Mouse (Mus musculus) embryonic facial prominence, embryonic 11.5 days (tissue): ENCODE results near the gene Amdhd2. TPM values are rescaled to one million over a fixed set of nuclear protein-coding genes. Genes with fewer than 3 reads are reported as not detected.

Experiments
- ATAC-seq: fragments of 200-750 bp; cut with Nextera tagmentation; replicated peaks from 2 replicates; pipeline ENCODE4 v1.8.0; 2017; ENCODE audit warnings: low read depth; ENCODE audit not compliant: insufficient number of reproducible peaks, low FRiP score, low TSS enrichment
- DNase-seq: peaks from one replicate; pipeline ENCODE4 v3.0.0-alpha.2; 2015; ENCODE audit warnings: low spot score
- H3K27ac ChIP-seq: fragments of 300-500 bp; sonication (generic); replicated peaks from 2 replicates; pipeline ENCODE4 v1.5.1; 2014; ENCODE audit warnings: mild to moderate bottlenecking, low read depth, low read length, control low read depth
- H3K27me3 ChIP-seq: fragments of 300-500 bp; sonication (generic); 2 replicates; pipeline ENCODE4 v1.6.1; 2014; ENCODE audit warnings: mild to moderate bottlenecking, low read length, moderate library complexity, mixed read lengths; ENCODE audit not compliant: control insufficient read depth, insufficient read depth
- H3K36me3 ChIP-seq: fragments of 300-500 bp; sonication (generic); replicated peaks from 2 replicates; pipeline ENCODE4 v1.6.1; 2014; ENCODE audit warnings: low read depth, mild to moderate bottlenecking, low read length, moderate library complexity, mixed read lengths; ENCODE audit not compliant: control insufficient read depth, insufficient read depth
- H3K4me1 ChIP-seq: fragments of 300-500 bp; sonication (generic); 2 replicates; pipeline ENCODE4 v1.6.1; 2014; ENCODE audit warnings: low read length, mixed read lengths; ENCODE audit not compliant: control insufficient read depth, insufficient read depth
- H3K4me2 ChIP-seq: fragments of 300-500 bp; sonication (generic); 2 replicates; pipeline ENCODE4 v1.6.1; 2014; ENCODE audit warnings: low read depth, mild to moderate bottlenecking, control low read depth, low read length, moderate library complexity
- H3K4me3 ChIP-seq: fragments of 300-500 bp; sonication (generic); 2 replicates; pipeline ENCODE4 v1.5.1; 2014; ENCODE audit warnings: low read depth, low read length, control low read depth
- H3K9ac ChIP-seq: fragments of 300-500 bp; sonication (generic); replicated peaks from 2 replicates; pipeline ENCODE4 v1.6.1; 2014; ENCODE audit warnings: mild to moderate bottlenecking, control low read depth, low read length
- H3K9me3 ChIP-seq: fragments of 300-500 bp; sonication (generic); replicated peaks from 2 replicates; pipeline ENCODE4 v1.6.1; 2016; ENCODE audit warnings: mild to moderate bottlenecking, low read length, inconsistent platforms, mixed read lengths; ENCODE audit not compliant: control insufficient read depth
- WGBS: fragments of 180-500 bp; shearing (Covaris S2); extraction: QIAGEN DNeasy Blood & Tissue Kit; methylation state at CpG from one replicate; pipeline ENCODE4 v1.1.7; 2014; 5-methylcytosine and 5-hydroxymethylcytosine counted together
- polyA plus RNA-seq: library from polyadenylated mRNA; unstranded; fragments of >200 nt; fragmentation: Nextera tagmentation; extraction: Ambion mirVana; gene quantifications from 2 replicates; pipeline ENCODE4 v1.2.1, GENCODE M21; 2014

Amdhd2 gene
- polyA plus RNA-seq, 1 experiment from 2014 or later, result 30.6 TPM

- no peak overlapping the region for H3K27ac ChIP-seq
- no peaks in the 10 kb centered on the region; the same call in 1 of the 2 replicates for H3K36me3 ChIP-seq
- peak overlapping the region; percentile 87 for H3K9ac ChIP-seq
- H3K27me3 ChIP-seq, result no peaks in the 10 kb centered on the region
- no peaks in the 10 kb centered on the region for H3K9me3 ChIP-seq
- peak overlapping the region; percentile 80 for H3K4me3 ChIP-seq
- H3K4me2 ChIP-seq, result peak overlapping the region; percentile 41
- DNase-seq (no peak), ATAC-seq (no peak)
- no peaks in the 10 kb centered on the region for H3K4me1 ChIP-seq
- 69% methylated on average over 3 of the region's 3 CpGs for WGBS
Measured at GRCm38 (mm10) chr17:24170125-24170524, 6.6 kb upstream of the Amdhd2 start.

- WGBS, result under 1% methylated on average over 58 of the region's 58 CpGs
Measured at GRCm38 (mm10) chr17:24169317-24170065, 5.9 kb upstream of the Amdhd2 start, which contains the start of gene Atp6v0c. TSS of gene Atp6v0c (minus strand) at chr17:24169702.

GRCm38 (mm10) chr17:24168590-24169277, 5.2 kb upstream of the Amdhd2 start:
- peak overlapping the region; percentile 80 for H3K4me3 ChIP-seq
- H3K36me3 ChIP-seq, result no peaks in the 10 kb centered on the region; the same call in 1 of the 2 replicates
- no peaks in the 10 kb centered on the region for H3K4me1 ChIP-seq
- H3K9ac ChIP-seq, result peak overlapping the region; percentile 87
- whole genome bisulfite sequencing, result under 1% methylated on average over 41 of the region's 41 CpGs
- peak overlapping the region; percentile 75 for H3K4me2 ChIP-seq
- no peaks in the 10 kb centered on the region for H3K27me3 ChIP-seq
- peak; percentile 59 for DNase-seq
- no peaks in the 10 kb centered on the region for H3K9me3 ChIP-seq
- peak; percentile 55 for ATAC-seq
- peak overlapping the region; percentile 91 for H3K27ac ChIP-seq

More at GRCm38 (mm10) chr17:24169317-24170065, 5.9 kb upstream of the Amdhd2 start, which contains the start of gene Atp6v0c:
- Histone ChIP-seq H3K4me2 (peak within 1 kb of the TSS; percentile 75), H3K36me3 (no peaks in the 10 kb centered on the region; the same call in 1 of the 2 replicates), H3K4me1 (no peaks in the 10 kb centered on the region), H3K4me3 (peak within 1 kb of the TSS; percentile 80), H3K27me3 (no peaks in the 10 kb centered on the region), H3K27ac (peak within 1 kb of the TSS; percentile 91), H3K9me3 (no peaks in the 10 kb centered on the region), H3K9ac (peak within 1 kb of the TSS; percentile 87)
- ATAC-seq (peak; percentile 87), DNase-seq (peak; percentile 96)

- Histone ChIP-seq H3K4me1 (no peaks in the 10 kb centered on the region), H3K36me3 (no peaks in the 10 kb centered on the region; the same call in 1 of the 2 replicates), H3K27ac (no peak overlapping the region), H3K9ac (peak overlapping the region; percentile 87), H3K27me3 (no peaks in the 10 kb centered on the region), H3K9me3 (no peaks in the 10 kb centered on the region), H3K4me2 (peak overlapping the region; percentile 75), H3K4me3 (peak overlapping the region; percentile 80)
- 66% methylated on average over 7 of the region's 7 CpGs for WGBS
- ATAC-seq, result no peak
- DNase-seq, result no peak
Measured at GRCm38 (mm10) chr17:24167891-24168505, 4.4 kb upstream of the Amdhd2 start.

GRCm38 (mm10) chr17:24167120-24167519, 3.6 kb upstream of the Amdhd2 start:
- Histone ChIP-seq H3K9me3 (no peaks in the 10 kb centered on the region), H3K4me3 (no peak overlapping the region; the same call in 1 of the 2 replicates), H3K36me3 (no peaks in the 10 kb centered on the region; the same call in 1 of the 2 replicates), H3K27ac (no peak overlapping the region), H3K27me3 (no peaks in the 10 kb centered on the region), H3K9ac (no peak overlapping the region), H3K4me1 (no peaks in the 10 kb centered on the region), H3K4me2 (no peak overlapping the region)
- DNase-seq (no peak), ATAC-seq (no peak)
- WGBS, result 92% methylated on average over 6 of the region's 6 CpGs

GRCm38 (mm10) chr17:24164566-24165259, 1.1 kb upstream of the Amdhd2 start:
- H3K27me3 ChIP-seq, result no peaks in the 10 kb centered on the region
- no peaks in the 10 kb centered on the region for H3K9me3 ChIP-seq
- no peak overlapping the region for H3K9ac ChIP-seq
- no peak overlapping the region for H3K4me2 ChIP-seq
- DNase-seq (no peak), ATAC-seq (no peak)
- no peak overlapping the region for H3K4me3 ChIP-seq
- no peaks in the 10 kb centered on the region; the same call in 1 of the 2 replicates for H3K36me3 ChIP-seq
- H3K27ac ChIP-seq, result no peak overlapping the region
- 78% methylated on average over 10 of the region's 11 CpGs for WGBS
- H3K4me1 ChIP-seq, result no peaks in the 10 kb centered on the region

- ATAC-seq (no peak), DNase-seq (no peak)
- Histone ChIP-seq H3K4me3 (peak overlapping the region; percentile 81), H3K4me1 (no peaks in the 10 kb centered on the region), H3K9me3 (no peaks in the 10 kb centered on the region), H3K27me3 (no peaks in the 10 kb centered on the region), H3K4me2 (peak overlapping the region; percentile 93), H3K27ac (no peak overlapping the region), H3K9ac (peak overlapping the region; percentile 82), H3K36me3 (no peaks in the 10 kb centered on the region; the same call in 1 of the 2 replicates)
- 31% methylated on average over 17 of the region's 17 CpGs for WGBS
Measured at GRCm38 (mm10) chr17:24162584-24163175, 886 bp downstream of the Amdhd2 start.
